Mouse (Mus musculus) CH12.LX (cell line): ENCODE measurements at regions not wholly inside any gene's neighbourhood (a gene's known extent, or its start where the extent isn't known, plus 50 kb on each side); places are given as distances from the start of the nearest gene placed in this dataset.

Experiments used
- DNase-seq: peaks from one replicate; pipeline ENCODE4 v3.0.0-alpha.2; 2013; ENCODE audit errors: extremely low read depth
- H3K27ac ChIP-seq: 2 replicates; pipeline ENCODE4 v1.5.1; 2012; ENCODE audit warnings: low read depth, mild to moderate bottlenecking, control low read depth, moderate library complexity; ENCODE audit not compliant: insufficient read depth
- H3K27me3 ChIP-seq: replicated peaks from 2 replicates; pipeline ENCODE3; 2012; ENCODE audit warnings: inconsistent platforms
- H3K36me3 ChIP-seq, 2 experiments: replicated peaks in 1 of 2; 2 replicates each; pipeline versions ENCODE3 to v1.6.1; 2012; ENCODE audit warnings: inconsistent platforms in 1 of 2, low read length in 1 of 2, mild to moderate bottlenecking in 1 of 2, mixed read lengths in 1 of 2, moderate library complexity in 1 of 2; ENCODE audit not compliant: control insufficient read depth in 1 of 2, insufficient read depth in 1 of 2
- H3K4me1 ChIP-seq, 2 experiments: 2 replicates each; pipeline ENCODE4 v1.6.1; 2012; ENCODE audit warnings: inconsistent platforms in 1 of 2, moderate library complexity in 1 of 2; ENCODE audit not compliant: insufficient read depth in 2 of 2, control insufficient read depth in 1 of 2
- H3K4me2 ChIP-seq: 2 replicates; pipeline ENCODE4 v1.6.1; 2012; ENCODE audit warnings: low read depth, mild to moderate bottlenecking, control low read depth; ENCODE audit not compliant: poor library complexity, insufficient read depth, severe bottlenecking
- H3K4me3 ChIP-seq, 3 experiments: fragments of 150-350 bp in 1 of 3; sonication (generic) in 1 of 3; replicated peaks in 1 of 3; 2 replicates each; pipeline versions ENCODE3 to v1.5.1; 2011 to 2012; ENCODE audit warnings: low read depth in 2 of 3, low read length in 2 of 3, mild to moderate bottlenecking in 2 of 3, moderate library complexity in 2 of 3, control low read depth in 1 of 3, improper control_type of control experiment in 1 of 3, inconsistent platforms in 1 of 3, mixed read lengths in 1 of 3; ENCODE audit not compliant: poor library complexity in 1 of 3
- H3K79me2 ChIP-seq: replicated peaks from 2 replicates; pipeline ENCODE4 v1.6.1; 2012; ENCODE audit warnings: mild to moderate bottlenecking, moderate library complexity; ENCODE audit not compliant: control insufficient read depth, poor library complexity, insufficient read depth, severe bottlenecking; ENCODE audit errors: extremely low read depth
- H3K9ac ChIP-seq: 2 replicates; pipeline ENCODE4 v1.6.1; 2012; ENCODE audit warnings: low read depth, mild to moderate bottlenecking, control low read depth, moderate library complexity; ENCODE audit not compliant: insufficient read depth
- H3K9me3 ChIP-seq: replicated peaks from 2 replicates; pipeline ENCODE3; 2012; ENCODE audit warnings: low read length, inconsistent platforms, mixed read lengths
- BHLHE40 ChIP-seq: IDR thresholded peaks from 2 replicates; pipeline ENCODE4 v1.6.1; 2011; ENCODE audit warnings: mild to moderate bottlenecking, low read depth, low read length, improper control_type of control experiment
- CHD1 ChIP-seq: IDR thresholded peaks from 2 replicates; pipeline ENCODE4 v1.6.1; 2012; ENCODE audit warnings: low read depth, low read length, improper control_type of control experiment, inconsistent platforms
- CHD2 ChIP-seq: IDR thresholded peaks from 2 replicates; pipeline ENCODE4 v1.6.1; 2011; ENCODE audit warnings: low read length, improper control_type of control experiment
- CTCF ChIP-seq, 2 experiments: IDR thresholded peaks in 1 of 2; conservative IDR thresholded peaks in 1 of 2; 2 replicates each; pipeline ENCODE4 v1.5.1; 2011 to 2012; ENCODE audit warnings: low read depth in 2 of 2, low read length in 2 of 2, improper control_type of control experiment in 1 of 2, inconsistent platforms in 1 of 2, mild to moderate bottlenecking in 1 of 2, moderate library complexity in 1 of 2
- E2F4 ChIP-seq: IDR thresholded peaks from 2 replicates; pipeline ENCODE4 v1.6.1; 2011; ENCODE audit warnings: low read depth, low read length, improper control_type of control experiment; ENCODE audit not compliant: insufficient replicate concordance
- ELF1 ChIP-seq: IDR thresholded peaks from 2 replicates; pipeline ENCODE4 v1.6.1; 2014; ENCODE audit warnings: low read depth, mild to moderate bottlenecking, inconsistent platforms, low read length, improper control_type of control experiment
- GABPA ChIP-seq: IDR thresholded peaks from 2 replicates; pipeline ENCODE4 v1.6.1; 2012; ENCODE audit warnings: low read depth, low read length, improper control_type of control experiment, inconsistent platforms; ENCODE audit not compliant: insufficient replicate concordance
- HCFC1 ChIP-seq: IDR thresholded peaks from 2 replicates; pipeline ENCODE4 v1.6.1; 2012; ENCODE audit warnings: low read depth, mild to moderate bottlenecking, inconsistent platforms, low read length, improper control_type of control experiment
- IRF4 ChIP-seq: IDR thresholded peaks from 2 replicates; pipeline ENCODE4 v1.6.1; 2014; ENCODE audit warnings: low read depth, mild to moderate bottlenecking, inconsistent platforms, low read length, improper control_type of control experiment
- MAFK ChIP-seq: IDR thresholded peaks from 2 replicates; pipeline ENCODE4 v1.6.1; 2011; ENCODE audit warnings: low read length, improper control_type of control experiment; ENCODE audit not compliant: insufficient replicate concordance
- MAX ChIP-seq: IDR thresholded peaks from 2 replicates; pipeline ENCODE4 v1.6.1; 2011; ENCODE audit warnings: low read length, improper control_type of control experiment
- MEF2A ChIP-seq: IDR thresholded peaks from 2 replicates; pipeline ENCODE4 v1.6.1; 2014; ENCODE audit warnings: low read depth, mild to moderate bottlenecking, inconsistent platforms, low read length, improper control_type of control experiment, borderline replicate concordance
- NELFE ChIP-seq: IDR thresholded peaks from 2 replicates; pipeline ENCODE4 v1.6.1; 2011; ENCODE audit warnings: low read depth, low read length, improper control_type of control experiment
- NRF1 ChIP-seq: IDR thresholded peaks from 2 replicates; pipeline ENCODE4 v1.6.1; 2014; ENCODE audit warnings: low read depth, mild to moderate bottlenecking, inconsistent platforms, low read length, improper control_type of control experiment, moderate library complexity
- POLR2AphosphoS2 ChIP-seq: IDR thresholded peaks from 2 replicates; pipeline ENCODE4 v1.6.1; 2011; ENCODE audit warnings: low read depth, low read length, improper control_type of control experiment
- RCOR1 ChIP-seq: conservative IDR thresholded peaks from 2 replicates; pipeline ENCODE4 v1.6.1; 2012; ENCODE audit warnings: low read depth, mild to moderate bottlenecking, inconsistent platforms, low read length, improper control_type of control experiment
- SMC3 ChIP-seq: IDR thresholded peaks from 2 replicates; pipeline ENCODE4 v1.6.1; 2011; ENCODE audit warnings: low read depth, low read length, improper control_type of control experiment
- TCF12 ChIP-seq: IDR thresholded peaks from 2 replicates; pipeline ENCODE4 v1.6.1; 2014; ENCODE audit warnings: low read depth, mild to moderate bottlenecking, inconsistent platforms, low read length, improper control_type of control experiment
- USF2 ChIP-seq: conservative IDR thresholded peaks from 2 replicates; pipeline ENCODE4 v1.6.1; 2011; ENCODE audit warnings: low read depth, low read length, improper control_type of control experiment
- ZMIZ1 ChIP-seq: IDR thresholded peaks from 2 replicates; pipeline ENCODE4 v1.6.1; 2012; ENCODE audit warnings: low read depth, mild to moderate bottlenecking, inconsistent platforms, low read length, improper control_type of control experiment
- dilution Hi-C: fragments of 300-500 bp; cut with MboI; formaldehyde crosslinking; loops from 2 replicates; pipeline ENCODE4 v1.14.3; 2020; ENCODE audit warnings: low sequenced_read_pairs; ENCODE audit not compliant: extremely low pct_unique_long_range_greater_than_20kb, extremely low pct_ligation_motif_present
- in situ Hi-C: fragments of 300-500 bp; cut with MboI; formaldehyde crosslinking; loops from 3 replicates; pipeline ENCODE4 v1.14.3; 2019; ENCODE audit warnings: low sequenced_read_pairs, low pct_ligation_motif_present, low pct_unique_long_range_greater_than_20kb, mixed read lengths

DNA sequence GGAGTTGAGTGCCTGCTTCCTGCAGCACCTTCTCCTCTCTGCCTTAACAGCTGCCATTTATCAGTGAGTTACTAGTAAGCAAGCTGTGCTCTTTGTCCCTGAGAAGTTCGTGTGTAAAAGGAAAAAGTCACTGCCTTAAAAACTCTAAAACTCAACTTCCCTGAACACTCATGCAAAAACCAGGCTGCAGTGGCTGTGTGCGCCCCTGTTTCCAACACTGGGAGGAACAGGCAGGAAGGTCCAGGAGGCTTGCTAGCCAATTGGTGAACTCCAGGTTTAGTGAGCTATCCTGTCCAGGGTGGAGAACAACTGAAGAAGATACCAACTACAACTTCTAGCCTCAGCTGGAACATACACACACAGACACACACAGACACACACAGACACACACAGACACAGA is 81.0 kb upstream of the Parp11 start:
- dilution Hi-C loops = no loop called here
- Histone ChIP-seq H3K9me3 (no peaks in the 10 kb centered on the region), H3K27me3 (peaks cover 4% of the 10 kb centered on the region), H3K4me2 (no peak overlapping the region; the same call in 1 of the 2 replicates), H3K4me1 (peaks cover 6 to 8% of the 10 kb centered on the region in 2 experiments), H3K9ac (no peak overlapping the region), H3K36me3 (no peaks in the 10 kb centered on the region), H3K79me2 (no peaks in the 10 kb centered on the region), H3K4me3 (no peak overlapping the region), H3K27ac (no peak overlapping the region)
- no peak for TF ChIP-seq MAFK
- in situ Hi-C loops = no loop called here
- no peak for DNase-seq

DNA sequence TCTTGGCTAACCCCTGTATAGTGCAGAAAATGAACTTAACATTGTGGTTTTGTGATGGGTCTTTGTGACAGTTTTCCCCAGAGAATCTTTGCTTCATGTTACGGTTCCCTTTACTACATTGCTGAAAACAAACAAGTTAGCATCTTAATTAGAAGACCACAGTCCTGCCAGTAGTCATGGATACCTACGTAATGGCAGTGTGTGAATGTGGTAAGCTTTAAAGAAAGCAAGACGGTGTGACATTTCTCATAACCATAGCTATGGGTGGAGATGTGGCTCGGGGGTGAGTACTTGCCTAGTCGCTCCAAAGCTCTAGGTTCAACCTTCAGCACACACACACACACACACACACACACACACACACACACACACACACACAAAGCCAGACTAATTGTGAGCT is 73.6 kb upstream of the Parp11 start:
- no peak for TF ChIP-seq CTCF (conservative IDR thresholded peaks at IDR 0.05 in 1 of 2, IDR thresholded peaks at IDR 0.05 in 1 of 2; ENCODE audit: low read depth in 2 of 2, low read length in 2 of 2)
- no peak for TF ChIP-seq CHD2
- TF ChIP-seq MEF2A = no peak
- no peak for TF ChIP-seq ELF1
- TF ChIP-seq MAX = no peak
- no peak for TF ChIP-seq RCOR1
- TF ChIP-seq GABPA = no peak
- no peak for TF ChIP-seq HCFC1
- no peak for TF ChIP-seq MAFK
- no peak for TF ChIP-seq NELFE
- no peak for TF ChIP-seq TCF12
- no peak for TF ChIP-seq NRF1
- no peak for TF ChIP-seq ZMIZ1
- no peak for TF ChIP-seq E2F4
- TF ChIP-seq USF2 = no peak
- no peak for TF ChIP-seq BHLHE40
- TF ChIP-seq CHD1 = no peak
- no peak for TF ChIP-seq SMC3
- no peak for TF ChIP-seq POLR2AphosphoS2
- no peak for TF ChIP-seq IRF4
- TF ChIP-seq, all 38 proteins: peak for 0
- Histone ChIP-seq H3K9me3 (no peaks in the 10 kb centered on the region), H3K4me2 (no peak overlapping the region), H3K36me3 (no peaks in the 10 kb centered on the region), H3K79me2 (no peaks in the 10 kb centered on the region), H3K27ac (no peak overlapping the region), H3K4me1 (no peaks in the 10 kb centered on the region), H3K27me3 (no peaks in the 10 kb centered on the region), H3K4me3 (no peak overlapping the region), H3K9ac (no peak overlapping the region)
- dilution Hi-C loops (no loop called here), in situ Hi-C loops (loop anchor here (10.0 kb wide), 1 partner anchor 428 kb away; no protein-coding TSS in a partner anchor)
- DNase-seq = no peak
